Mouse (Mus musculus) ovary, postnatal 14 days (tissue): ENCODE measurements around the gene Pnpla8.

ENCODE experiments used
- DNase-seq: peaks from one replicate; pipeline ENCODE4 v3.0.0; 2022; ENCODE audit warnings: low spot score

The Pnpla8 gene

GRCm38 (mm10) chr12:44346143-44346542 lies 125.0 kb downstream of the Pnpla8 start:
- no peak for DNase-seq

- no peak for DNase-seq
Observed at GRCm38 (mm10) chr12:44355116-44355515, 133.9 kb downstream of the Pnpla8 start.

- DNase-seq: no peak
Observed at GRCm38 (mm10) chr12:44357460-44357859, 136.3 kb downstream of the Pnpla8 start.

DNA sequence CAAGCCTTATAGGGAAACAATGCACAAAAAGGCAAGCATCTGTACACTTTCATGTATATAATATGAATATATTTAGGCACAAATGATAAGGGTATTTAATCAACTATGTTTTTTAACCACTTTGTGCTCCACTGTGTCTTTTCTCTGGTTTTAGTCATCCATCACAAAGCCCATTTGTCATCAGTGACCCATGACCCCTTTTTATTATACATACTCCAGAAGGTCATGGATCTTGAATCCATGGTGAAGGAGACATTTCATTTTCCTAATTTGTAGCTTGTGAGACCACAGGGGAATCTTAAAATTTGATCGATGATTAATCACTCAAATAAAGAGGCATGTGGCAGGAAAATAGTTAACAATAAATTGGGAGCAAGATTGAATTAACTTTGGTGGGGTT lies 136.7 kb downstream of the Pnpla8 start:
- no peak for DNase-seq

DNA sequence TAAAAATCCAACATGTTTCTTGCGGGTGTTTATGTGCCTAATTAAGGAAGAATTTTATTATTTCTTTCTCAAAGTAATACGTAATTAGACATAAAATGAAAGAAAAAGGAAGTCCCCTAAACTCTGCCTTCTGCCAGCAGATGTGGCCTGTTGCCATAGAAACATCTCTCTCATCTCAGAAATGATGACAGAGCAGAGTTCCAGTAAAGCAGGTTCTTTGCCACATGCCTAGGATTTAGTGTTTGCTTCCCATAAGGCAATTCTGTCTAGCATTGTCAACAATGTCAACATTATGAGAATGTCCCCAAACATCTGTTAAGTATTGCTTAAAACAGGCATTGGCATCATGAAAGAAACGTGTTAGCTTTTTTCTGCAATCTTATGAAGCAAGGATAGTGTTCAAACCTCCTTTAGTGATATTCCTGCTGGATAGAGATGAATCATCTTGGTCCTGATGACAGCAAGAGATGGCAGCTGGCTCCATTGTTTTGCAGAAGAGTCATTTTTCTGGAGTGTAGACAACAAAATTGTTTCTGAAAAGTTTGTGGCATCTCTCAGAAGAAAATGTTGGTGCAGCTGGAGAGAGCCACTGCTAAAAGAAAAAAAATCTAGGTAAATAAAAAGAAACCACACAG lies 150.0 kb downstream of the Pnpla8 start:
- no peak for DNase-seq
